Mouse (Mus musculus): ENCODE results near the gene Npas3. TPM values are rescaled to one million over a fixed set of nuclear protein-coding genes. Genes with fewer than 3 reads are reported as not detected.

Gene Npas3
- polyA plus RNA-seq, 1 experiment = 10.2 TPM

- no peak for DNase-seq (ENCODE audit: extremely low spot score in 1 of 2, low spot score in 1 of 2)
Measured at GRCm38 (mm10) chr12:53384851-53385250, 136.4 kb downstream of the Npas3 start.

DNA sequence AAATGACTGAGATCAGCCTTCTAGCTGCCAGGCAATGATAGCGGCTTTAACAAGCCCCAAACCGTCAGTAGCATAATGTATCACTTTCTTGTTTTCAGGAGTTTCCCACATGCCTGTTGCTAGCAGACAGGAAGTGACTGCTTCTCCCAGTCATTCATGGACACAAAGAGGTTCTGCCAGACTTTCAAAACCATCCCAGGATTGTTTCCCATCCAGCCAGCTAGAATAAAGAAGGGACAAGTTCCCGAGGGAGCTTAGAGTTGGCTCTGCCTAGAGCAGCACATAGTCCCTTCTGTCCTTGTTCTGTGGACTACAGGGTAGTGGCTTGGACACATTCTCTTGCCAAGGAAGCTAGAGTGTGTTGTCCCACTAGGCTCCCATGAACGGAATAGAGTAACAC, 157.4 kb downstream of the Npas3 start:
- no peak for DNase-seq (ENCODE audit: extremely low spot score in 1 of 2, low spot score in 1 of 2)

GRCm38 (mm10) chr12:53407776-53408175, 159.3 kb downstream of the Npas3 start:
- DNase-seq (ENCODE audit: extremely low spot score in 1 of 2, low spot score in 1 of 2) = peak; percentile 28 to 45

GRCm38 (mm10) chr12:53409711-53410110, 161.2 kb downstream of the Npas3 start:
- DNase-seq (ENCODE audit: extremely low spot score in 1 of 2, low spot score in 1 of 2) = no peak

DNA sequence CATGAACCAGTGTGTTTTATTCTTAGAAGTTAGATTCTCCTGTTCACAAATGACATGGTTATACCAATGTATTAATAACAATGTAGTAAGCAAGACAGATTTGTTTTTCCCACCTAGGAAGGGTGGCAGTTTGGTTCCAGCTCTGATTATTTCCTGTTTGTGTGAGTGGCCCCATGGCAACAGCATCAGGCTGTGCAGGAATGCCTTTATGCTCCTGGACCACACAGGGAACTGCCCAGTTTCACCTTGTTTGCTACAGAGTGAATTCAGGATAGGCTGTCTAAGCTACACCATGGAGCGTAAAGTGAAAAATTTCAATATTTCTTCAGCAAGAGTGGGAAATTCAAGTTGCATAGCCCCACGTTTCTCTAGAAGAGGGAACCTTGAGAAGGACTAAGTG, 162.2 kb downstream of the Npas3 start:
- DNase-seq (ENCODE audit: extremely low spot score in 1 of 2, low spot score in 1 of 2) = no peak

GRCm38 (mm10) chr12:53416096-53416495, 167.6 kb downstream of the Npas3 start:
- DNase-seq (ENCODE audit: extremely low spot score in 1 of 2, low spot score in 1 of 2) = no peak

DNA sequence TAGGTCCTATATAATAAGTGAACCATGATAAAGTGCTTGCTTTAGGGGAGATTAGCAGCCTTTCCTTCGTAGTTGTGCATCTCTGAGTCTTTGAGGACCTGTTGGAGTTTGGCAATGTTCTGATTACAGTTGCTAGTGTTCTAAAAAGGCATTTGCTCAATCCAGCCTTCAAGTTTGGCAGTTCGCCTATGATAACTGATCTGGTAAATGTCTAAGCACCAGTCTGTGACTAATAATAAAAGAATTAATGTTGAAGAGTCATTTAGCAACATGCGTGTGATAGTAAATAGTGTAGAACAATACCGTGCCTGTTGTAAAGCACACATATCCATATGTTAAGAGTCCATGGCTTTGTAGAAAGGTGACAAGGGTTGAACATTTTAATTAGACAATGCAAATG, 173.2 kb downstream of the Npas3 start:
- no peak for DNase-seq (ENCODE audit: extremely low spot score in 1 of 2, low spot score in 1 of 2)

GRCm38 (mm10) chr12:53423631-53424030, 175.2 kb downstream of the Npas3 start:
- no peak for DNase-seq (ENCODE audit: extremely low spot score in 1 of 2, low spot score in 1 of 2)

- no peak for DNase-seq (ENCODE audit: extremely low spot score in 1 of 2, low spot score in 1 of 2)
Measured at GRCm38 (mm10) chr12:53426006-53426405, 177.5 kb downstream of the Npas3 start.

DNA sequence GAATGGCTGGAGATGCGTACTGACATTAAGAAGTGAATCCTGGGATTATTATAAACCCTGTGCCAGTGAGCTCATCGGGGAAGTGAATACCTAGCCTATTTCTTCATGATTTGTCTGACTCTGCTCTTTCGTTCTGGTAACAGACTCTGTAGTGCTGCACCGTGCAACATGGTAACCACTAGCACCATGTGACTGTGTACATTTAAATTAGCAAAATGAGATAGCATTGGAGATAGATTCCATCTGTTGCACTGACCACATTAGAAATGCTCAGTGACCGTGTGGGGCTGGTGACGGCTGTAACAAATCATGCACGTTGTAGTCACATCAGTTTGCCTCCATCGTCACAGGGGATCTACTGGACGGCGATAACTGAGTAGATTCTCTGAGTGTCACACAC, 178.7 kb downstream of the Npas3 start:
- no peak for DNase-seq (ENCODE audit: extremely low spot score in 1 of 2, low spot score in 1 of 2)

DNA sequence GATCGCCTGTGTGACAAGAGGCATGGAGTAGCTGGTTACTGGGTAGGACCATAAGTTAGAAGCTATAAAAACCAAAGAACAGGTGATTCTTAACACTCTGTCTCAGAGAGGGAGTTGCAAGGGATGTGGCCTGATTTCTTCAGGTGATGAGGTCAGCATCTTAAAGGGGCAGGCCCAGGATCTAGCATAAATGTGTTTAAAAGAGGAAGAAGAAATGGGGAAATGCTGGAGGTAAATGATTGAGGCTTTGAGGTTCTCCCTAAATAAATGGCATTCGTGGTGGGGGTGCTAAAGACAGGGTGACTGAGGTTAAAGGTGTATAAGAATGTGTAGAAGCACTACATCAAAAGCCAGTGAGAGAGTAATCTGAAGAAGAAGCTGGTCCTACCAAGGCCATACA, 193.6 kb downstream of the Npas3 start:
- DNase-seq (ENCODE audit: extremely low spot score in 1 of 2, low spot score in 1 of 2) = no peak

GRCm38 (mm10) chr12:53447469-53447868, 199.0 kb downstream of the Npas3 start:
- DNase-seq (ENCODE audit: extremely low spot score in 1 of 2, low spot score in 1 of 2) = no peak

GRCm38 (mm10) chr12:53448040-53448439, 199.6 kb downstream of the Npas3 start:
- peak in 1 of 2 experiments; percentile 33 for DNase-seq (ENCODE audit: extremely low spot score in 1 of 2, low spot score in 1 of 2)

DNA sequence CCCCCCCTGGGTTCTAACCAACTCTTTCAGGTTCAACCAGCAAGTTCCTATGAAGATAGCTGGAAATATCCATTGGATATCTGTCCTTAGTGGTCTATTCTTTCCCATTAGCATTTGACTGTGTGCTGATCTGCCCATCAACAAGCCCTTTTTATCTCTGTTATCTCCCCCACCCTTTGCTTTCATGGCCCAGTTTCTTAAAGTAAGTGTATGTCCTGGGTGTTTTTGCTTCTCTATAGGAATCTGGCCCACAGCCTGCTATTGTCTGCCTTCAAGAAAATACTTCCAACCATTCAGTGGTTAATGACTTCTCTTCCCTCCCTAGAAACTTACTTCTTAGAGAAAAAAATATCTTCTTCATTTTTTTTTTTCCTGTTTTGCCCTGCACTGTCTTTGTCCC, 219.1 kb downstream of the Npas3 start:
- DNase-seq (ENCODE audit: extremely low spot score in 1 of 2, low spot score in 1 of 2) = no peak

- no peak for DNase-seq (ENCODE audit: extremely low spot score in 1 of 2, low spot score in 1 of 2)
Measured at GRCm38 (mm10) chr12:53474486-53474885, 226.0 kb downstream of the Npas3 start.

DNA sequence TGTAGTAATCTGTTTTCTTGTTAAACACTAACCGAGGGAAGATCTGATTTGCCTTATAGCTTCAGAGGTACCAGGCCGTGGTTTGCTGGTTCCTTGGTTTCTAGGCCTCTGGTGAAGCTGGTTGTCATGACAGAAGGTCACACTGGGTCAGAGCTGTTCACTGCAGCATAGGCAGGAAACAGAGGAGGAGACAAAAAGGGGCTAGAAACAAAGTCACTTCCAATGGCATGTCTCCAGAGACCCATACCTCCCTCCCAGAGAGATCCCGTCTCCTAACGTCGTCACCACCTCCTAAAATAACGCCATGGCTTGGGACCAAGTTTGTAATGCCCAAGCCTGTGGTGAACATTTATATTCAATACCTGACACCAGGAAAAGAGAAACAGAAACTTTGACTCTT, 236.4 kb downstream of the Npas3 start:
- no peak for DNase-seq (ENCODE audit: extremely low spot score in 1 of 2, low spot score in 1 of 2)

DNA sequence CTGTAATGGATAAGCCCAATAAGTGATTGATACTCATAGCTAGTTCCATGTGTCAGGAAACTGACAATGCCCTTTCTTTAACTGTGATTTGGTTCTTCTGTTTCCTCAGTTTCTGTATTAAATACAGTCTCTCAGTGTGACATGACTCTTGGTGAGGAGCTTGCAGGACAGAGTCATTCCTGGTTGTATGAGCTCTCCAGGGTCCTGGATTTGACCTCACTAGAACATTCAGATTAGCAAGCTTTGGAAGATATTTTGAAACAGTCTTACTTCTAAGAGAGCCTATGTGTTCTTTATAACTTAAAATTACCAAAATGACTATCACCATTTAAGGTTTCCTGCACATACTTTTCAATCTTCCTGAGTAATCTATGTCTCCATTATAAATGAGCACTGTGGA, 247.9 kb downstream of the Npas3 start:
- no peak for DNase-seq (ENCODE audit: extremely low spot score in 1 of 2, low spot score in 1 of 2)

- peak in 1 of 2 experiments; percentile 13 for DNase-seq (ENCODE audit: extremely low spot score in 1 of 2, low spot score in 1 of 2)
Measured at GRCm38 (mm10) chr12:53514885-53515284, 266.4 kb downstream of the Npas3 start.

DNA sequence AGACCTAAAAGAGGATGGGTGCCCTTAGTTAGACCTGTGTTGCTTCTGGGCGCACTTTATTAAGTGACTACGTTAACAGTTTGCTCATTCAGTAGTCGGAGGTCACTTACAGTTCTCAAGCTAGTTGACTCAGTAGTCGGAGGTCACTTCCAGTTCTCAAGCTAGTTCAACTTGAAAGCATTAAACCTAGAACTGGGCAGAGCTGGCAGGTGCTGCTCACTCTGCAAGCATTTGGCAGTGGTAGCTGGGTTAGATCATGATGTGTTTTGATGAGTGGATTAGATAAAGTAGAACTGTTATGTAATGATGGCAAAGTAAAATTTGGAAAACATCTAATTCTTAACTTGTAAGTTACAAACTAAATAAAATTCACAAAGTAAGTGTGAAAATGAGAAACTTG, 271.1 kb downstream of the Npas3 start:
- DNase-seq (ENCODE audit: extremely low spot score in 1 of 2, low spot score in 1 of 2) = no peak

DNA sequence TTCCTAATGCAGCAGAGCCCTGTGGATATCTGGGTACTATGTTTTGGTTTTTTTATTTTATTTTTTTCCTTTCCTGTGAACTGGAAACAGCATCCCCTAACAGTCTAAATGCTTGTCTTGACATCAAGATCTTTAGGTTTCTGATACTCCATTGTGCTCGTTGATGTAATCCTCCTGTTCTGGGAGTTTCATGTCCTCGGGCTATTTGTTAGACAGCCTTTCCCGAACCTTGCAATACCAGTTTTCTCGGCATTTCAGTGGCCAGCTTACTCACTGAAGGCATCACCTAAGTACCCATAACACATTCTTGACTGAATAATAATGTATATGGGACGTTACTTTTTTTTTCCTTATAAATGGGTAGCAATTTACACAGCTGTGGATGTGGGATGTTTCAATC, 274.2 kb downstream of the Npas3 start:
- DNase-seq (ENCODE audit: extremely low spot score in 1 of 2, low spot score in 1 of 2) = no peak

- DNase-seq (ENCODE audit: extremely low spot score in 1 of 2, low spot score in 1 of 2) = no peak
Measured at GRCm38 (mm10) chr12:53527046-53527445, 278.6 kb downstream of the Npas3 start.

- no peak for DNase-seq (ENCODE audit: extremely low spot score in 1 of 2, low spot score in 1 of 2)
Measured at GRCm38 (mm10) chr12:53529345-53529744, 280.9 kb downstream of the Npas3 start.

DNA sequence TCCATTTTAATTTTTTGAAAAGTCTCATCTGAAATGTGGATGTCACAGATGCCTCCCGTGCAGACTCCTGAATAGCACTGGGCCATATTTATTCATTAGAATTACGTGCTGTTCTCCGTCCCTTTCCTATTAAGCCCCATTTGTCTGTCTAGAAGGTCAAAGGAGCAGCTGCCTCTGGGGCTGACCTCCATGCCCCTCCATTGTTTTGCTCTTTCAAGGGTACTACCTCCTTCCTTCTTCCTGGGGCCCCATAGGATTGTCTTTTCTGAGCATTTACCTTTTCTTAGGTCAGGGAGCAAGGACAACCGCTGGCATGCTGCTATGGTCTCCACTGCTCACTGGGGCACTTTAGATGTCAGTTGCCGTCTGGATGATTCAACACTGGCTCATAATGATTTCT, 288.3 kb downstream of the Npas3 start:
- DNase-seq (ENCODE audit: extremely low spot score in 1 of 2, low spot score in 1 of 2) = no peak

- no peak for DNase-seq (ENCODE audit: extremely low spot score in 1 of 2, low spot score in 1 of 2)
Measured at GRCm38 (mm10) chr12:53556359-53556758, 307.9 kb downstream of the Npas3 start.
